Mouse (Mus musculus) Patski (cell line): Measurements from ENCODE around the gene Tmem120b. TPM values are rescaled to one million over a fixed set of nuclear protein-coding genes. Genes with fewer than 3 reads are reported as not detected.

Source experiments
- ATAC-seq: fragments of 100-300 bp; one replicate; pipeline ENCODE4 v1.8.0; 2021
- CTCF ChIA-PET: fragments of 350-600 bp; sonication (Branson Sonifier 250); formaldehyde crosslinking; loops from one replicate; lab custom pipeline; 2022; ENCODE audit warnings: inconsistent platforms; lab: Charles Lee
- POLR2A ChIA-PET: fragments of 350-600 bp; sonication (Branson Sonifier 250); formaldehyde crosslinking; loops from one replicate; lab custom pipeline; 2022; ENCODE audit warnings: antibody characterized with exemption, inconsistent platforms; lab: Charles Lee
- DNase-seq: peaks from one replicate; pipeline ENCODE4 v3.0.0-alpha.2; 2011; ENCODE audit warnings: low read depth, low spot score
- H3K27me3 ChIP-seq: fragments of 371-371 bp; one replicate; pipeline ENCODE4 v1.5.1; 2021
- CTCF ChIP-seq: fragments of 100-300 bp; IDR thresholded peaks from one replicate; pipeline ENCODE4 v1.5.1; 2021
- in situ Hi-C: fragments of 300-500 bp; cut with MboI; formaldehyde crosslinking; loops from 3 replicates; pipeline ENCODE4 v1.11.1; 2018; ENCODE audit warnings: low pct_unique_long_range_greater_than_20kb, mixed read lengths
- polyA plus RNA-seq: library from polyadenylated mRNA; unstranded; gene quantifications from one replicate; pipeline ENCODE4 v1.2.3, GENCODE M21; 2021

Tmem120b gene
- polyA plus RNA-seq, 1 experiment from 2014 or later, result 8.1 TPM

- no peak for ATAC-seq
Measured at GRCm38 (mm10) chr5:123159866-123160265, 91.7 kb downstream of the Tmem120b start.

DNA sequence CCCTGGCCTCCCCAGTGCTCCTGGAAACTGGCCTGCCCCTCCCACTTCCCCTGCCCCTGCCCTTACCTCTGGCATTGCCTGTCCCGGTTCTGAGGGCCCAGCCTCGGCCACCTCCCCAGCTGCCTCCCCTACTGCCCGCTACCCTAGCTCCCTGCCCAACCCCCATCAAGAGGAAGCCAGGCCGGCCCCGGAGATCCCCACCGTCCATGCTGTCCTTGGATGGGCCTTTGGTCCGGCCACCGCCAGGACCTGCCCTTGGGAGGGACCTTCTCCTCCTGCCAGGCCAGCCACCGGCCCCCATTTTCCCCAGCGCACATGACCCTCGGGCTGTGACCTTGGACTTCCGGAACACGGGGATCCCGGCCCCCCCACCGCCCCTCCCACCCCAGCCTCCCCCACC, 92.1 kb downstream of the Tmem120b start:
- no peaks in the 10 kb centered on the region for H3K27me3 ChIP-seq
- in situ Hi-C loops, result no loop called here
- ChIA-PET CTCF (interaction anchor here (1.8 kb wide), 1 partner anchor 32 kb away, joined by 4 read pairs; no protein-coding TSS in a partner anchor), POLR2A (no interaction called here)
- ATAC-seq (no peak), DNase-seq (no peak)
- TF ChIP-seq CTCF, result no peak

More at GRCm38 (mm10) chr5:123159866-123160265, 91.7 kb downstream of the Tmem120b start:
- POLR2A ChIA-PET, result no interaction called here
- in situ Hi-C loops, result no loop called here
- DNase-seq, result no peak
- CTCF ChIA-PET, result interaction anchor here (1.8 kb wide), 1 partner anchor 31 kb away, joined by 4 read pairs; no protein-coding TSS in a partner anchor
- no peak for TF ChIP-seq CTCF
- no peaks in the 10 kb centered on the region for H3K27me3 ChIP-seq

DNA sequence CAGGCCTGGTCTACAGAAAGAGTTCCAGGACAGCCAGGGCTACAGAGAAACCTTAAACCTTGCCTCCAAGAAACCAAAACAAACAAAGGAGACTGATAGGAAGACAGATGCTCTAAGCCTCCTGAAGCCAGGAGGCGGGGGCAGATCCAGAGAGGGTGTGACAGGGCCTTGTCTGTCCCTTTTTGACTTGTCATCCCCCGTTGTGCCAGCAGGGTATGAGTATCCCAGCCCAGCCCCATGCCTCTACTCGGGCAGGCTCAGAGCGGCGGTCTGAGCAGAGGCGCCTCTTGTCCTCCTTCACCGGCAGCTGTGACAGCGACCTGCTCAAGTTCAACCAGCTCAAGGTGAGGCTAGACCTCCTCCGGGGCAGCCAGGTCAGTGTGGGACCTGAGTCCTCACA, 94.7 kb downstream of the Tmem120b start:
- ChIA-PET CTCF (interaction anchor here (1.2 to 1.9 kb wide), 3 partner anchors 13 to 33 kb away, joined by 3 to 5 read pairs (median 4); no protein-coding TSS in a partner anchor), POLR2A (no interaction called here)
- ATAC-seq, result no peak

DNA sequence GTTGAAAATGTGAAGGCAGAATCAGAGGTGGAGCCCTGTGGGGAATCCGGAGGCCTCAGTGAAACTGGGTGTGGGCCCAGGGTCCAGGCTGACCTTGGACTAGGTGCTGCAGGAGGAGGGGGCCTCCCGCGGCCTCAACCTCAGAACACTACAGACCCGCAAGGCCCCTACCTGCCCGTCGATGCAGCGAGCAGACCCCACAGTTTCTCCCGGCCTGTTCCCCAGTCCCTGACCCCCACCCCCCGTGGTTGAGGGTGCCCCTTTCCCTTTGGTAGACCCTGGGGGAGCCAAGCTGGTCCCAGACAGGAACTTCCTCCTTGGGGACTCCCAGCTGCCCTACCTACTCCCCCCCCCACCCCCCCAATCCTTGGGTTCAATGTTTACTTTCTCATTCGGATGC, 98.2 kb downstream of the Tmem120b start:
- no peak for TF ChIP-seq CTCF
- ATAC-seq (no peak), DNase-seq (no peak)
- in situ Hi-C loops, result no loop called here
- H3K27me3 ChIP-seq, result no peaks in the 10 kb centered on the region
- CTCF ChIA-PET, result interaction anchor here (6.1 kb wide), 1 partner anchor 11 kb away, joined by 40 read pairs; no protein-coding TSS in a partner anchor
- POLR2A ChIA-PET, result no interaction called here

More for the DNA sequence above, 94.7 kb downstream of the Tmem120b start:
- DNase-seq, result no peak
- no peaks in the 10 kb centered on the region for H3K27me3 ChIP-seq
- in situ Hi-C loops, result no loop called here
- TF ChIP-seq CTCF, result no peak

Other genes with a start within 250 kb of the Tmem120b start
- gene Anapc5, start 247.1 kb upstream of the Tmem120b start, polyA plus RNA-seq, result 305 TPM
- gene Rnf34, start 218.4 kb upstream of the Tmem120b start, polyA plus RNA-seq, result 38.1 TPM
- gene Kdm2b, start 78.6 kb upstream of the Tmem120b start, polyA plus RNA-seq, result 35.6 TPM
- gene Orai1, start 53.3 kb upstream of the Tmem120b start, polyA plus RNA-seq, result 20.5 TPM
- 0.32 TPM for gene Morn3, start 21.4 kb upstream of the Tmem120b start, polyA plus RNA-seq
- 0.33 TPM for gene Rhof, start 64.3 kb downstream of the Tmem120b start, polyA plus RNA-seq
- gene Setd1b, start 73.8 kb downstream of the Tmem120b start, polyA plus RNA-seq, result 8.1 TPM
- 59.3 TPM for gene Psmd9, start 101.0 kb downstream of the Tmem120b start, polyA plus RNA-seq
- gene Hpd, start 114.3 kb downstream of the Tmem120b start, polyA plus RNA-seq, result not detected
- gene Wdr66, start 183.7 kb downstream of the Tmem120b start, polyA plus RNA-seq, result 0.14 TPM